Mouse (Mus musculus): ENCODE results near the gene Fkbp1b. TPM values are rescaled to one million over a fixed set of nuclear protein-coding genes. Genes with fewer than 3 reads are reported as not detected.

Gene Fkbp1b
- 6.1 and 9.3 TPM in 2 replicates for total RNA-seq (2023)

GRCm38 (mm10) chr12:4841392-4841887 is at the start of gene Fkbp1b:
Fkbp1b (minus strand) TSS chr12:4841591.

GRCm38 (mm10) chr12:4874161-4874927 is 33.0 kb upstream of the Fkbp1b start, which contains the start of gene Mfsd2b:
Mfsd2b (minus strand) TSS chr12:4874359.

GRCm38 (mm10) chr12:4842890-4843597 is 1.7 kb upstream of the Fkbp1b start, which contains the start of gene Wdcp:
Wdcp (plus strand) TSS chr12:4843303.

GRCm38 (mm10) chr12:4817361-4818101 is 23.9 kb downstream of the Fkbp1b start, which contains the start of gene Sf3b6:
Sf3b6 (plus strand) TSS chr12:4817544.

Other genes starting within 250 kb of the Fkbp1b start
- gene Itsn2, start 249.0 kb downstream of the Fkbp1b start, total RNA-seq (2023): 143 and 184 TPM in 2 replicates
- gene Gm3625, start 248.7 kb downstream of the Fkbp1b start, total RNA-seq (2023): not detected in 2 replicates
- not detected in 2 replicates for gene Fam228a, start 103.2 kb downstream of the Fkbp1b start, total RNA-seq (2023)
- 0.61 and 0.73 TPM in 2 replicates for gene Pfn4, start 72.6 kb downstream of the Fkbp1b start, total RNA-seq (2023)
- gene Fam228b, start 72.3 kb downstream of the Fkbp1b start, total RNA-seq (2023): 0.98 TPM in 1 of 2 replicates, not detected in the other
- gene Sf3b6, start 24.0 kb downstream of the Fkbp1b start, total RNA-seq (2023): 106 and 121 TPM in 2 replicates
- gene Wdcp, start 1.7 kb upstream of the Fkbp1b start, total RNA-seq (2023): 7.2 and 7.5 TPM in 2 replicates
- 1.6 and 3.7 TPM in 2 replicates for gene Mfsd2b, start 32.8 kb upstream of the Fkbp1b start, total RNA-seq (2023)
- 15.3 and 16.9 TPM in 2 replicates for gene Ubxn2a, start 66.1 kb upstream of the Fkbp1b start, total RNA-seq (2023)
- gene Atad2b, start 75.8 kb upstream of the Fkbp1b start, total RNA-seq (2023): 77.2 and 122 TPM in 2 replicates